Mouse (Mus musculus) E14TG2a.4 (cell line): Measurements from ENCODE around the gene Itpripl2.

Experiments used
- H3K27me3 ChIP-seq: 2 replicates; pipeline ENCODE4 v1.6.1; 2014; ENCODE audit warnings: low read length, control low read depth; ENCODE audit not compliant: insufficient read depth
- H3K36me3 ChIP-seq: 2 replicates; pipeline ENCODE4 v1.6.1; 2014; ENCODE audit warnings: low read length, control low read depth; ENCODE audit not compliant: insufficient read depth
- H3K4me1 ChIP-seq: replicated peaks from 2 replicates; pipeline ENCODE4 v1.6.1; 2014; ENCODE audit warnings: low read depth, low read length, control low read depth
- H3K4me3 ChIP-seq: replicated peaks from 2 replicates; pipeline ENCODE4 v1.5.1; 2014; ENCODE audit warnings: mild to moderate bottlenecking, low read length
- H3K9me3 ChIP-seq: 2 replicates; pipeline ENCODE4 v1.6.1; 2014; ENCODE audit warnings: low read length, control low read depth
- CTCF ChIP-seq: conservative IDR thresholded peaks from 2 replicates; pipeline ENCODE4 v1.5.1; 2014; ENCODE audit warnings: low read length
- NANOG ChIP-seq: IDR thresholded peaks from 2 replicates; pipeline ENCODE4 v1.6.1; 2014; ENCODE audit warnings: borderline replicate concordance, low read length, mixed read lengths
- POU5F1 ChIP-seq: IDR thresholded peaks from 2 replicates; pipeline ENCODE4 v1.6.1; 2014; ENCODE audit warnings: low read length, borderline replicate concordance

Gene Itpripl2

DNA sequence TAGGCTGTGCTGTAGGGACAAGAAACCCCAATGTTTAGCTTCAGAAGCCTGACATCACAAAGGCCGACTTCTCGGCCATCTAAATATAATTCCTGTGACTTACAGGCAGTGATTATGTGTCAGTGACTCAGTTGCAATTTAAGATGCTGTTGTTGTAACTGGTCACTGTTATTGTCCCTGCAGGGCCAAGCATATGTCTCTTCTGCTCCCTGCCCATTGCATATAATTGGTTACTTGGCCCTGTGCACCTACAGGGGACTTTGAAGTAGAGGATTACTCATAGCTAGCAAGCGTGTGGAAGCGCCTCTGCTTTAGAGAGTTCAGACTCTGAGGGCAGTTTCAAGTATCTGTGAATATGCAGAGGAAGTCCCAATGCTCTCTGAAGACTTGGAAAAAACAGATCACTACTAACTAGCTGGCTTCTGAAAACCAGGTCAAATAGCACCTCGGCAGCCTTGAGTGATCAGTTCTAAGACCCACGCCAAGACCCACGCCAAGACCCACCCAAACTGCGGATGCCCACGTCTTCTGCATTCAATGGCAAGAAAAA is 11.5 kb downstream of the Itpripl2 start:
- TF ChIP-seq CTCF (no peak), POU5F1 (no peak), NANOG (no peak)
- Histone ChIP-seq H3K9me3 (peaks cover 3% of the 10 kb centered on the region), H3K36me3 (no peaks in the 10 kb centered on the region), H3K4me1 (no peaks in the 10 kb centered on the region), H3K27me3 (peaks cover 4% of the 10 kb centered on the region; the same call in 1 of the 2 replicates), H3K4me3 (no peak overlapping the region)

DNA sequence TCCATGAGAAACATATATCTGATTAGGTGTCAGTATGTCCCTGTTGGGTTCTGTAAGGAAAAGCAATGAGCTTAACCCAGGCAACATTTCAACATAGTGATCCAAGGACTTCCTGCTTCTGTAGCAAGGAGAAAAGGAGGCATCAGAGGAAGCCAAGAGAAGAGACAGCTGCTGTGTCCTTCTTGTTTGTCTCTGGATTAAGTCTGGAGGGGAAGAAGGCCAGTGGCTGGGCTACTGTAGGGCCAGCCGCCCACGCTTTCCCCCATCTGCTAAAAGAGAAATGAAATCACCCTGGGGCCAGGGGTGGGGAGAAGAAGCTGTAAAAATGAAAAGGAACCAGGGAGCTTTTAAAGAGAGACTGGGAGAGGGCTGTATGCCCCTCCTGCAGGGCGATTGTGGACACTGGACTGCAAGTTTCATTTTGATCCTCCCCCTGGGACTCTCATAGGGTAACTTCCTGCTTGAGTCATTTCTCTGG is 12.9 kb downstream of the Itpripl2 start:
- H3K27me3 ChIP-seq, result 0 out of 2 replicates have a peak, but pooled peaks cover 4% of the 10 kb centered on the region
- no peaks in the 10 kb centered on the region for H3K36me3 ChIP-seq
- no peak for TF ChIP-seq POU5F1
- no peak for TF ChIP-seq CTCF
- no peak for TF ChIP-seq NANOG
- peaks cover 13% of the 10 kb centered on the region for H3K9me3 ChIP-seq
- no peak overlapping the region for H3K4me3 ChIP-seq
- H3K4me1 ChIP-seq, result no peaks in the 10 kb centered on the region

DNA sequence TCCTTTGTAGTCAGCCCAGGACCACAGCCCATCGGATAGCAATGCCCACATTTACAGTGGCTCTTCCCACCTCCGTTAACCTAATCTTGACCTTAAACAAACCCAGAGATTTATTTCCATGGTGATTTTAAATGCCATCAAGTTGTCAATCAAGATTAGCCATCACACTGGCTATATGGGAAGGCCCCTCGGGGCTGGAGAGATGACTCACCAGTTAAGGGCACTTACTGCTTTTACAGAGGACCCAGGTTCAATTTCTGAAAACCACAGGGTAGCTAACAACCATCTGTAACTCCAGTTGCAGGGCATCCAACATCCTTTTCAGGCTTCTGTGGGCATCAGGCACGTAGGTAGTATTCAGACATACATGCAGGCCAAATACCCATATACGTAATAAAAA is 15.3 kb downstream of the Itpripl2 start:
- no peaks in the 10 kb centered on the region for H3K27me3 ChIP-seq
- TF ChIP-seq NANOG (no peak), POU5F1 (no peak), CTCF (no peak)
- H3K4me3 ChIP-seq, result no peak overlapping the region
- peaks cover 16% of the 10 kb centered on the region for H3K9me3 ChIP-seq
- H3K36me3 ChIP-seq, result no peaks in the 10 kb centered on the region
- H3K4me1 ChIP-seq, result no peaks in the 10 kb centered on the region

DNA sequence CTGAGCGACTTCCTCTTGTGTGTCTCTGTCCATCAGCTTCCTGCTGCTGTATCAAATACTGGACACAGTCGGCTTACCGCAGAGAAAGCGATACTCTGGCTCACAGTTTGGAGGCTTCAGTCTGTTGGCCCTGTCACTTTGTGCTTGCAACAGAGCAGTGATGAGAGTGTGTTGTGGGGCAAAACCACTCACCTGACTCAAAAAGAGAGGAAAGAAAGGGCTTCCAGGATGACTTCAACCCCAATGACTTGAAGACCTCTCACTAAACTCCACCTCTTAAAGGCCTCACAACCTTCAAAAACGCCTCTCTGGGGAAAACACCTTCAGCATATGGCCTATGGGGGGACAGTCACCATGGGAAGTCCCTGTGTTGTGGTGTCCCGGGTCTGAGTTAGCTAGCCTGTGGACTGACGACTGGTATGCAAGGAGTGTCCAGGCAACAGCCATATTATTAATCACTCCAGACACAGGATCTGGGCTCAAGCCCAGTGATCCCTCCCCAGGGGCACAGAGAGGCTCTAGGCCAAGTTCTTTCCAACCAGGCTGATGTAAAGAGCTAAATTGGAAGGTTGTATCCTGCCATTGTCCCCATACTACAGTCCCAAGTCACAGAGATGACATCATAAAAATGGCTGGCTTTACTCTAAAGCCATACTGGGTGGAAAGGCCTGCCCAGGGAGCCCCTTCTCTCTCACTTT is 16.6 kb downstream of the Itpripl2 start:
- H3K27me3 ChIP-seq, result no peaks in the 10 kb centered on the region
- H3K4me1 ChIP-seq, result no peaks in the 10 kb centered on the region
- no peaks in the 10 kb centered on the region for H3K36me3 ChIP-seq
- H3K9me3 ChIP-seq, result peaks cover 16% of the 10 kb centered on the region
- no peak overlapping the region for H3K4me3 ChIP-seq
- TF ChIP-seq NANOG (no peak), CTCF (no peak), POU5F1 (no peak)

DNA sequence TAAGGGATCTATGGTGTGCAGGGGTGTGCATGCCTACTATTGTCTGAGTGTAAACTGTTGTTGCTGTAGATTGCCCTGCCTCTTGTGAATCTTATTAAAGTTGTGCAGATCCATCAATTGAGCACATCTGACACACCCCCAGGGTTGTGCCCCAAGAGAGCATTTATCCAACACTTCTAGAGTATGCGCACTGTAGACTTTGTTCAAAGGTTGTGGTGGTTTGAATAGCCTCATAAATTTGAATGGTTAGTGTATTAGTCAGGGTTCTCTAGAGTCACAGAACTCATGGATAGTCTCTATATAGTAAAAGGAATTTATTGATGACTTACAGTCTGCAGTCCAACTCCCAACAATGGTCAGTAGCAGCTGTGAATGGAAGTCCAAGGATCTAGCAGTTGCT is 18.9 kb downstream of the Itpripl2 start:
- H3K27me3 ChIP-seq, result no peaks in the 10 kb centered on the region
- no peaks in the 10 kb centered on the region for H3K4me1 ChIP-seq
- TF ChIP-seq NANOG (no peak), CTCF (no peak), POU5F1 (no peak)
- H3K4me3 ChIP-seq, result no peak overlapping the region
- no peaks in the 10 kb centered on the region for H3K36me3 ChIP-seq
- H3K9me3 ChIP-seq, result peaks cover 16% of the 10 kb centered on the region

DNA sequence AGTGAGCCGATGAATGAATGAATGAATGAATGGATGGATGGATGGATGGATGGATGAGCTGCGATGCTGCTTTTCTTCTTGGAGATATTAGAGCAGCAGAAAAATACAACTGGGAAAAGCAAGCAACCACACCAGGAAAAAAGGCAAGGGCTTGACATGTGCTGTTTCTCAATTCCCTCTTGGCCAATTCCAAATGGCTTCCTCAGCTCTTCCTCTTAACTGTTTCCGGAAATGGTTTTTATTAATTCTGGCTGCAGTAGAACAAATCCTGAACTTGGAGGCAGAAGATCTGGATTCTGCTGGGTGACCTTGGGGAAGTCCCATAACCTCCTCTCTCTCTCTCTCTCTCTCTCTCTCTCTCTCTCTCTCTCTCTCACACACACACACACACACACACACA is 23.7 kb downstream of the Itpripl2 start:
- TF ChIP-seq POU5F1, result no peak
- TF ChIP-seq CTCF, result no peak
- no peak for TF ChIP-seq NANOG
- peaks cover 2% of the 10 kb centered on the region; the same call in 1 of the 2 replicates for H3K4me1 ChIP-seq
- no peaks in the 10 kb centered on the region for H3K36me3 ChIP-seq
- H3K27me3 ChIP-seq, result no peaks in the 10 kb centered on the region
- no peaks in the 10 kb centered on the region; the same call in 1 of the 2 replicates for H3K9me3 ChIP-seq
- H3K4me3 ChIP-seq, result no peak overlapping the region

DNA sequence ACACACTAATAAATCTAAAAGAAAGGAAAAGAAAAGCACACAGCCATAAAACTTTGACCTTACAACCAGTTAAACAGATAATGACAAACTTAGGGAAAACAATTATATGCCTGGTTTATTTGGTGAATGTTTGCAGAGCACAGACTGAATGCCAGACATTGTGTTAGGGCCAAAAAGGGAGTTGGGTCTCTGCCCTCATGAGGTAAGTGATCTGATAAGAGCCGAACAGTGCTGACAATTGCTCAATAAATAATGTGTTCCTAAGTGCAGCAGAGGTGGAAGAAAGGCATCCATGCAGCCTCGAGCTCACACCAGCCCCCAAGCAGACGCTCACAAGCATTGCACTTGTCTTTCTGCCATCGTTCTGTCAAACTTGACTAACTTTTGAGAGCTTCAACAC is 27.3 kb downstream of the Itpripl2 start:
- Histone ChIP-seq H3K36me3 (no peaks in the 10 kb centered on the region), H3K9me3 (no peaks in the 10 kb centered on the region), H3K4me1 (peaks cover 7% of the 10 kb centered on the region; the same call in 1 of the 2 replicates), H3K4me3 (no peak overlapping the region), H3K27me3 (peaks cover 4% of the 10 kb centered on the region; the same call in 1 of the 2 replicates)
- no peak for TF ChIP-seq CTCF
- no peak for TF ChIP-seq NANOG
- TF ChIP-seq POU5F1, result no peak

DNA sequence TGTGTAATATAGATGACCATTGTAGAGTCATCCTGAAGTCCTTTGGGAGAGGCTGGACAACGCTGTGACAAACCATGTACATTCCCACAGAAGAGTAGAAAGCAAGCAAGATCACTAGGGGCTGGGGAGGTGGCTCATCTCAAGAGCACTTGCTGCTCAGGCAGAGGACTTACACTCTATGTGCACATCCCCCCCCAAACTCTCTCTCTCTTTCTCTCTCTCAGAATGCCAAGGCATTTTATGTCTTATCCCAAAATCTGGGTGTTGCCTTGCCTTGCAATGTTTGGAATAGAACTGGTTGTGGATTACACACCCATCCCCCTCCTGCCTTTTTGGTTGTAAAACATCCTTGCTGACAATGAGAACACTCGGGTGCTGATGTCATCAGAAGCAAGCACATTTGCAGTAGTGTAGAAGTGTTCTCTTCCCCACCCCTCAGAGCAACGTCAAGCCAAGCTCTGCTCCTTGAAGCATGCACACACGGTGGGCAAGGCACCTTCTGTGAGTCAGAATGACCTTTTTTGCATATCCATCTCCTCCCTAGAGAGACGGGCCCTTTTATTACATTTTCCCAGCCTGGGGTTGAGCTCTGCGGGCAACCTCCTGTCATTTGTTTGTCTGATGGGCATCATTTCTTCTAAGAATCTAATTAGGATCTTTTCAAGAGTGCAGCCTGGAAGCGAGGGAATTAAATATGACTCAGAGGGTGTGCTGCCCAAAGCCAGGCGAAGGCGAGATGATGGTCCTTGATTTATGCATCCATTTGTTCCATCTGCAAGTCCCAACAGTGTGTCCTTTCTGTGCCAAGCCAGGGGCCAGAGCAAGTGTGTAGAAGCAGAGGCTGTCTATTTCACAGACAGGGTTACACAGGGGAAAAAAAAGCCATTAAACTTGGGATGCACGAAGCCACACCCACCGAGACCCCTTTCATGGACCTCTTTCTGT is 28.7 kb downstream of the Itpripl2 start:
- TF ChIP-seq CTCF (no peak), NANOG (no peak), POU5F1 (no peak)
- H3K36me3 ChIP-seq, result no peaks in the 10 kb centered on the region
- peaks cover 7% of the 10 kb centered on the region; the same call in 1 of the 2 replicates for H3K4me1 ChIP-seq
- H3K9me3 ChIP-seq, result no peaks in the 10 kb centered on the region
- peaks cover 13% of the 10 kb centered on the region; the same call in 1 of the 2 replicates for H3K27me3 ChIP-seq
- H3K4me3 ChIP-seq, result no peak overlapping the region
